Mouse (Mus musculus): ENCODE data around the gene Mmp3.
"Not testable (repeated sequence)": the region's sequence is repeated elsewhere in the genome, so short reads cannot be mapped to it uniquely, and the experiment has no call there.

Mmp3 gene
- long read RNA-seq, experiment 1: 0 reads
- long read RNA-seq, experiment 2: 0 reads

DNA sequence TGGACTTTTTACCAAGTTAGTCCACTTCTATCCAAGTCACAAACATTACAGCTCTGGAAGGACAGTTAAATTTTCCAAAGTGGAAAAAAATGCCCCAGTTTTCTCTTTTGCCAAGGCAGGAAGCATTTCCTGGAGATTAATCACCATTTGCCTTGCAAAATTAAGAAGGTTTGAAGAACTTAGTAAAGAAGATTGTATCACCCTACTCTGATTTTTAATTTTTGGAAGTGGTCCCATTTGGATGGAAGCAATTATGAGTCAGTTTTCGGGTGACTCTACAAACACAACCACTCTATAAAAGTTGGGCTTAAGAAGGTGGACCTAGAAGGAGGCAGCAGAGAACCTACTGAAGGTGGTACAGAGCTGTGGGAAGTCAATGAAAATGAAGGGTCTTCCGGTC, at the start of gene Mmp3:
Mmp3 (plus strand) TSS at position 301 of the 400 bp plus-strand sequence.
- intact Hi-C loops (cut with DNase I): no loop called here

DNA sequence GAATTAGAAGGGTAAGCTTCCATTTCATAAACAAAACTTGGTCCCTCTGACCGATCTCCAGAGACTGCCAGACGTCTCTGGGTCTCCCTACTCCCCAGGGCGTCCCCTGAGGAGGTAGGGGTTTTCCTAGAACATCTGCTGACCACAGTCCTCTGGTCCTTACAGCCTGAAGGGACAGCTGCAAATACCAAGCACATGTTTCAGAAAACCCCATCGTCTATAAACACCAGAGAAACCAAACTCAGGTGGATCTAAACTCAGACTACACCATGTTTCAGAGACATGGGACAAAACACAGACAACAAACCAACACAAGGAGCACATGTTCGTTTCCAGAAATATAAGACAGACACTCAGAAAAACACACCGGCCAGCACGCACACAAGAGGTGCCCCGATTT, 49.1 kb upstream of the Mmp3 start:
- intact Hi-C loops (cut with DNase I): not testable (repeated sequence)

DNA sequence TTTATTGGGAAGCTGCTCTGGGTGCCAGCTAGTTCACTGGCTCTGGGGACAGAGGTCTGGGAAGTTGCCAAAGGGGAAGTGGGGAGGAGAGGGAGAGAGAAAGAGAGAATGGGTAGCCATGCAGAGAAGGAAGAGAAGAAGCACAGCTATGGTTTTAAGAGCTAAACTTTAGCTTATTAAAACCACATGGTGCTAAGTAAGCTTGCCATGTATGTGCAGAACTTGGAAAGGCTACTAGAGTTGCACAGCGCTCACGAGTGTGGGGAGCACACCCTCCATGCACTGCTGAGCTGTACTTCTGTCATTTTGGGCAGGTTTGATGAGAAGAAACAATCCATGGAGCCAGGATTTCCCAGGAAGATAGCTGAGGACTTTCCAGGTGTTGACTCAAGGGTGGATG, 7.7 kb downstream of the Mmp3 start:
- intact Hi-C loops (cut with DNase I): no loop called here

DNA sequence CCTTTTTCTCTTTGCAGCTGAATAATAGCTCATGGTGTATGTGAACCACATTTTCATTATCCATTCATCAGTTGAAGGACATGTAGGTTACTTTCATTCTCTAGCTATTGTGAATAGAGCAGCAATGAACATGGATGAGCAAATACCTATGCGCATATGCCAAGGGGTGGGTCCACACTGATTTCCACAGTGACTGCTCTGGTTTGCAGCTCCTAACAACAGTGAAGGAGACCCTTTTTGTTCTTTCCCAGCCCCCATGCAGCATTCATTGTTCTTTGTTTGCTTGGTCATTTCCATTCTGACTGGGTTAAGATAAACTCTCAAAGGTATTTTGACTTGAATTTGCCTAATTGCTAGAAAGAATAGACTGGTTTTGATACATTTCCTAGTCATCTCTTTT, 24.6 kb downstream of the Mmp3 start:
- intact Hi-C loops (cut with DNase I): no loop called here

DNA sequence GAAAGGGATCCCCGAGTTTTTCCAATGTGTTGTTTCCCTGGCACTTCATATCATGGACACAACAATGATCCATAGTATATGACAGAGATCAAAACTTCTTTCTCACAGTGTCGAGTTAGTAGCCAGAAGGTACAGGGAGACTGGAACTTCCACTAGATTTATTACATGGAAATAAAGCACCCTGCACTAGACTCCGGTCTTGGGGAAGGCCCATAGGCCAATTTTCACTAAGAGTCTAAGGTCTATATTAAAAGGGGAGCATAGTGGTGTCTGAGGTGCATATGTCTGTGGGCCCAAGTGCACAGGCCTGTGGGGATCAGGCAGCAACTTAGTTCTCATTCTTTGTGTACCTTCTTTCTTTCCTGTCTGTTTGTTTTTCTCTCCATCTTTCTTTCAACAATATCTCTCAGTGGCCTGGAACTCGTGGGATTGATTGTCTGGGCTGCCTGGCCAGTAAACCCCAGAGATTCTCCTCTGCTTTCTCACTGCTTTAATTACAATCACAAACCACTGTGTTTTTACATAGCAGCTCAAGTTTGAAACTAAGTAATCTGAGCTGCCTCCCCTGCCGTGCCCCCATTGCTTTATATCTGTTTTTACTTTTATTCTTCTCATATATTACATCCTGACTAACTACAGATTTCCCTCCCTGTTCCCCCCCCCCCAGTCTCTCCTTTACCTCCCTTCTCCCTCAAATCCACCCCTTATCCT, 38.2 kb downstream of the Mmp3 start:
- intact Hi-C loops (cut with DNase I): no loop called here

DNA sequence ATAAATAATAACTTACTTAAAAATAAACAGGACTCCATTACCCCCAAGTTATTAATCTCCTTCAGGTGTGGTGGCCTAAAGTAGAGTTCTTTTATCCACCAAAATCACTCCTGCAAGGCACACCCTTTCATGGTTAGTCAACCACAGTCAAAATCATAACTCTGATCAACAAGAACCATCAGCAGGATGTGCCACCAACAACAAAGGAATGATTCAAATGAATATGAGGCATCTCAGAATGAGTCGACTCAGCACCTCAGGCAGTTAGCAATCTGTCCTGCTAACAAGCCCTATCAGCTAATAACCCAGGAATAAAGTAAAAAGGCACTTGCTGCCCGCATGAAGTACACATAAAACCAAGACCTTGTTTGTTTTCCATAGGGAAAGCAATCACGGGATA, 55.5 kb downstream of the Mmp3 start:
- intact Hi-C loops (cut with DNase I): no loop called here

DNA sequence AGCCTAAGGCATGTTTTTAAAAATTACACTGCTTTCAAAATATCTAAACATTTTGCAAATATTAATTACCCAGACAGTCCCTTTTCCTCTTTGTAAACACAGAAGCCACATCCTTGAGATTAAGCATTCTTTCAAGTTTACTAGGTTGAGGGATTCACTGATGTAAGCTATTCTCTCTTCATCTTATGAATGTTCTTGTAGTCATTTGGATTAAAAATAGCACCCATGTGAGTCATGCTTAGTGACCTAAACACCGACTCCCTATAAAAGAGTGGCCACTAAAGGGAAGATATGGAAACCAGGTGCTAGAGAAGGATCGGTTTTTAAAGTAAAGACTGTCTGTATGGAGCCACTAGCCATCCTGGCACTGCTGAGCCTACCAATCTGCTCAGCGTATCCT, 56.4 kb downstream of the Mmp3 start, which contains the start of gene Mmp10:
Mmp10 (plus strand) TSS at position 302 of the 400 bp plus-strand sequence.
- intact Hi-C loops (cut with DNase I): no loop called here
